In the genomic region with DNA sequence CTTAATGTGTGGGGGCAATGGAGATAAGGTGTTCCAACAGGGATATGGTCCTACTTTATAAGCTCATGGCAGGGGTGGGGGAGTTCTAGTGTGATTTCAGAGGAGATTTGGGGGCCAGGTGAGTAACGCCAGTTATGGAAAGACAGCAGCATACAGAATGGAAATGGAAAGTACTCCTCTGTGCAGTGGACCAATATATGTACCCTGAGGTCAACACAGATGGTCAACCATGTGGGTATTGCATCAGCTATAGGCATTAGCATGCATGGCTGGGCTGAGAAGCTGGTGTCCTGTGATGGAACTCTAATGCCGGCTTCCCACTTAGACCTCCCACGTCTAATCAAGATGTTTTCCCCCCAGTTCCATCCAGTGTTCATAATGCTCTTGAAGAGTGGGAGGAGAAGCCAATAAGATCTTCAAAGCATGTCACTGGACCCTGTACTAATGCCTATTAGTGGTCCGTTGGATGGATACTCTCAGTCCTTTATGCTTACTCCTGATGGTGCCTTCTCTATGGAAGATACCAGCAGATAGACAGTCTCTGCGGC, we compare ENCODE assay signal across 23 mouse cellular contexts.
"Had no signal": no experiment of that assay in that cellular context is flagged by ENCODE, and none has a peak within 500 bp of the region (broad histone marks: within the 10 kb centered on the region; RNA-seq: fewer than 3 reads in every experiment).

No protein-coding gene starts in this region.

- H3K4me1 ChIP-seq: heart, embryonic 10.5 days; hindbrain, embryonic 12.5 days; intestine, embryonic 15.5 days; kidney, embryonic 15.5 days; limb, embryonic 13.5 days; limb, embryonic 15.5 days had no signal

- H3K36me3 ChIP-seq: heart, embryonic 10.5 days; heart, embryonic 12.5 days; hindbrain, embryonic 12.5 days; intestine, embryonic 15.5 days; kidney, embryonic 15.5 days; limb, embryonic 13.5 days; limb, embryonic 15.5 days; liver, embryonic 12.5 days had no signal

- H3K27ac ChIP-seq: gastrocnemius, adult 2 months; heart, embryonic 10.5 days; hindbrain, embryonic 12.5 days; intestine, embryonic 15.5 days; kidney, embryonic 15.5 days; layer of hippocampus, adult 2 months; limb, embryonic 13.5 days; limb, embryonic 15.5 days; liver, embryonic 12.5 days; liver, embryonic 14.5 days had no signal

- H3K9me3 ChIP-seq: heart, embryonic 10.5 days; heart, embryonic 12.5 days; hindbrain, embryonic 12.5 days; intestine, embryonic 15.5 days; kidney, embryonic 15.5 days; limb, embryonic 13.5 days; limb, embryonic 15.5 days; liver, embryonic 12.5 days had no signal

- H3K9ac ChIP-seq: heart, embryonic 12.5 days; hindbrain, embryonic 12.5 days; intestine, embryonic 15.5 days; kidney, embryonic 15.5 days; limb, embryonic 13.5 days; limb, embryonic 15.5 days; liver, embryonic 12.5 days; liver, embryonic 14.5 days had no signal

- DNase-seq: gastrocnemius, adult 2 months; gastrocnemius, postnatal 10 days; gastrocnemius, postnatal 25 days; heart, adult 18-20 months; heart, postnatal 10 days; heart, postnatal 4 days; kidney, postnatal 10 days; kidney, postnatal 25 days; kidney, postnatal 4 days; left cerebral cortex, postnatal 4 days had no signal

- ATAC-seq: forebrain, embryonic 16.5 days; inflammation-experienced regulatory T-cells, adult 6 months; intestine, embryonic 15.5 days; intestine, postnatal 0 days; liver, embryonic 12.5 days had no signal

- H3K4me2 ChIP-seq: heart, embryonic 12.5 days; hindbrain, embryonic 12.5 days; intestine, embryonic 15.5 days; kidney, embryonic 15.5 days; limb, embryonic 13.5 days; limb, embryonic 15.5 days; liver, embryonic 12.5 days had no signal

- H3K27me3 ChIP-seq: heart, embryonic 12.5 days; hindbrain, embryonic 12.5 days; intestine, embryonic 15.5 days; kidney, embryonic 15.5 days; limb, embryonic 13.5 days; limb, embryonic 15.5 days; liver, embryonic 12.5 days had no signal

- H3K4me3 ChIP-seq: gastrocnemius, adult 2 months; heart, embryonic 10.5 days; heart, embryonic 12.5 days; hindbrain, embryonic 12.5 days; intestine, embryonic 15.5 days; kidney, embryonic 15.5 days; layer of hippocampus, adult 2 months; limb, embryonic 13.5 days; limb, embryonic 15.5 days; liver, embryonic 12.5 days had no signal
